Mouse (Mus musculus) C2C12 (cell line): Measurements from ENCODE around the gene Klhl3.

Source experiments
- CEBPB ChIP-seq: IDR thresholded peaks from one replicate; pipeline ENCODE4 v1.6.1; 2011; ENCODE audit warnings: low read depth, mild to moderate bottlenecking, control low read depth, moderate library complexity
- CTCF ChIP-seq: IDR thresholded peaks from one replicate; pipeline ENCODE4 v1.5.1; 2011; ENCODE audit not compliant: control insufficient read depth, insufficient read depth, insufficient read length
- MAX ChIP-seq: IDR thresholded peaks from one replicate; pipeline ENCODE4 v1.6.1; 2011; ENCODE audit warnings: mild to moderate bottlenecking, control low read depth
- MYOD1 ChIP-seq: IDR thresholded peaks from one replicate; pipeline ENCODE4 v1.6.1; 2011; ENCODE audit warnings: low read depth; ENCODE audit not compliant: control insufficient read depth, insufficient read length
- USF1 ChIP-seq: IDR thresholded peaks from one replicate; pipeline ENCODE4 v1.6.1; 2011; ENCODE audit warnings: low read depth, mild to moderate bottlenecking, control low read depth, moderate library complexity

DNA sequence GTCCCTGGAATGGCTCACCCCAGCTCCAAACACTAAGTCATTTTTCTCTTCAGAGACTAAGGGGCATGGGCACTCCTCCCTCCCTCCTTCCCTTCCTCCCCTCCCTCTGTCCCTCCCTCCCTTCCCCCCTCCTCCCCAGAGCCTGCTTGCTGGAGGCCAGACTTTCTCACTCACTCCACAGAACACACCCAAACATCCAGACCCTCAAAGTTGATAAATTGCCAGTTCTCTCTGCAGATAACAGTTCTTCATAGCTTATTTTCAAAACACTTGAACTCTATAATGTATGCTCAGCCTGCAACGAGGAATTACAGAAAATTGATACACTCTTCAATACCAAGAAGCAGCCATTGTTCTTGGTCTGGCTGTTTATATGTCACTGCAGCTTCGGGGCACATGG is 133.3 kb downstream of the Klhl3 start:
- TF ChIP-seq CTCF (no peak), USF1 (no peak), CEBPB (no peak), MYOD1 (no peak), MAX (no peak)
